Mouse (Mus musculus): ENCODE data around the gene Ankrd6.

The Ankrd6 gene

GRCm38 (mm10) chr4:32951035-32951940, 647 bp upstream of the Ankrd6 start:
- peak; percentile 71 for ATAC-seq (ENCODE audit: low TSS enrichment)

- ATAC-seq (ENCODE audit: low TSS enrichment): no peak
Measured at GRCm38 (mm10) chr4:32948696-32949095, 1.9 kb downstream of the Ankrd6 start.

- ATAC-seq (ENCODE audit: low TSS enrichment): no peak
Measured at GRCm38 (mm10) chr4:32947631-32948030, 3.0 kb downstream of the Ankrd6 start.

GRCm38 (mm10) chr4:32940984-32941383, 9.7 kb downstream of the Ankrd6 start:
- peak; percentile 66; the same call in 1 of the 2 replicates for ATAC-seq (ENCODE audit: low TSS enrichment)

GRCm38 (mm10) chr4:32939964-32940363, 10.7 kb downstream of the Ankrd6 start:
- no peak for ATAC-seq (ENCODE audit: low TSS enrichment)

- ATAC-seq (ENCODE audit: low TSS enrichment): peak; percentile 68
Measured at GRCm38 (mm10) chr4:32939521-32939920, 11.1 kb downstream of the Ankrd6 start.

- no peak for ATAC-seq (ENCODE audit: low TSS enrichment)
Measured at GRCm38 (mm10) chr4:32936762-32937341, 13.8 kb downstream of the Ankrd6 start.

GRCm38 (mm10) chr4:32932056-32932455, 18.6 kb downstream of the Ankrd6 start:
- no peak for ATAC-seq (ENCODE audit: low TSS enrichment)

- ATAC-seq (ENCODE audit: low TSS enrichment): no peak
Measured at GRCm38 (mm10) chr4:32929750-32930149, 20.9 kb downstream of the Ankrd6 start.

GRCm38 (mm10) chr4:32928692-32929448, 21.8 kb downstream of the Ankrd6 start:
- ATAC-seq (ENCODE audit: low TSS enrichment): peak; percentile 67; the same call in 1 of the 2 replicates

- no peak for ATAC-seq (ENCODE audit: low TSS enrichment)
Measured at GRCm38 (mm10) chr4:32923891-32924294, 26.7 kb downstream of the Ankrd6 start.

GRCm38 (mm10) chr4:32923436-32923835, 27.2 kb downstream of the Ankrd6 start:
- ATAC-seq (ENCODE audit: low TSS enrichment): peak; percentile 34; the same call in 1 of the 2 replicates

GRCm38 (mm10) chr4:32922871-32923270, 27.8 kb downstream of the Ankrd6 start:
- ATAC-seq (ENCODE audit: low TSS enrichment): no peak

GRCm38 (mm10) chr4:32920863-32921262, 29.8 kb downstream of the Ankrd6 start:
- ATAC-seq (ENCODE audit: low TSS enrichment): no peak

- no peak for ATAC-seq (ENCODE audit: low TSS enrichment)
Measured at GRCm38 (mm10) chr4:32918571-32918970, 32.1 kb downstream of the Ankrd6 start.

GRCm38 (mm10) chr4:32916689-32917385, 33.8 kb downstream of the Ankrd6 start:
- ATAC-seq (ENCODE audit: low TSS enrichment): no peak

- ATAC-seq (ENCODE audit: low TSS enrichment): peak; percentile 27; the same call in 1 of the 2 replicates
Measured at GRCm38 (mm10) chr4:32915928-32916327, 34.7 kb downstream of the Ankrd6 start.

GRCm38 (mm10) chr4:32909996-32910395, 40.6 kb downstream of the Ankrd6 start:
- no peak for ATAC-seq (ENCODE audit: low TSS enrichment)

- ATAC-seq (ENCODE audit: low TSS enrichment): 0 out of 2 replicates have a peak, but pooled peaks have one; percentile 36
Measured at GRCm38 (mm10) chr4:32909241-32909979, 41.2 kb downstream of the Ankrd6 start.

- no peak for ATAC-seq (ENCODE audit: low TSS enrichment)
Measured at GRCm38 (mm10) chr4:32907631-32908030, 43.0 kb downstream of the Ankrd6 start.

- ATAC-seq (ENCODE audit: low TSS enrichment): peak; percentile 79
Measured at GRCm38 (mm10) chr4:32906627-32907026, 44.0 kb downstream of the Ankrd6 start.

All from frontal cortex, adult (tissue).